Mouse (Mus musculus): ENCODE results near the gene Krtap7-1. TPM values are rescaled to one million over a fixed set of nuclear protein-coding genes. Genes with fewer than 3 reads are reported as not detected.

The Krtap7-1 gene
- not detected in 2 replicates for total RNA-seq (2021)
- long read RNA-seq = 0 reads

DNA sequence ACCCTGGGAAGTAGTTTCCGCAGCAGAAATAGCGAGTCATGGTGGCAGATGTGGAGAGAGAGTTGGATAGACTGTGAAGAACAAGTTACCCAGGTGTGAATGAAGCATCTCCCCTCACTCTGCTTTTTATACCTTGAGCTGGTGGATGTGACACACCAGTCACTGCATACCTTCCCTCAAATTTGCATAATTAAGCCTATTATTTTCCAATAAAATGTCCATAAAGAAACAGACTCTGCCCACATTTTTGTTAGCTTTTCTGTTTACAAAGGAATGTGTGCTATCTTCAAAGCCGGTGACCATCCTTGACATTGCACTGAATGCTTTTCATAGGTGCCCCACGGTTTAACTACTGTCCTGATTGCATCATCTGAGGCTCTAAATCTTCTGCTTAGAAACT lies at the start of gene Krtap7-1:
Krtap7-1 (minus strand) TSS at position 101 of the 400 bp plus-strand sequence.
- DNase-seq = no peak

DNA sequence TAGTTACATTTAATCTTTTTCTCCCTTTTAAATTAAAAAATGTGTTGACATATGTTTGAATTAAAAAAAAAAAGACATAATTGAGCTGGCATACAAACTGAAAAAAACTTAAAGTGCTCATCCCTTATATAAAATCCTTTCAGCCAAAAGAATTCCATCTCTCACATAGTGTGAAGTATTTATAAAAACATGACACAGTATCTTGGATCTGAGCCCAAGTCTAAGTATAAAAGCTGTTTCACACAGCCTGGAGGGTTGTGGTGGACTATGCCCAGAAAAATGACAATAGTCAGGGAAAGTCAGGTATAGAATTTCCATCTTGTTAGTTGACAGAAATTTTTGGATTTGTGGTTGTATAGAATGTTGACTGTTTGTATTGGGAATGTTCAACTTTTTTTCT lies 42.2 kb upstream of the Krtap7-1 start:
- DNase-seq = no peak

DNA sequence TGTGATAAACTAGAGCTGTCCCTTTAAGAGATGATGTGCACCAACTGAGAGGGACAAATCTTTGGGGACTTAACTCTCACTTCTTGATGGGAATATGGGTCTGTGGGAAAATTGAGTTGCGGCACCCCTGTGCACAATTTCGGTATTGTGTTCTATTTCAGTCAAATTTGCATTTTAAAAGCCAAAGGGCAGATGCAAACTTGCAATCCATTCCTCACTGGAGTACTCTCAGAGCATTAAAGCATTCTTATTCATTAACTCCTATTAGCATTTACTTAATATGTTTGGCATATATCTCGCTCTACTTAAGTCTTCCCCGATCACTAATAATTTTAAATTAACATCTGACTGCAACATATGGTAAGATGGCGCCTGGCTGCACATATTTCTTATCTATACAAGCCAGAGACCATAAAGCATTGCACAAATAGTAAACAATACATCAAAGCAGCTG lies 29.9 kb upstream of the Krtap7-1 start:
- DNase-seq = no peak

DNA sequence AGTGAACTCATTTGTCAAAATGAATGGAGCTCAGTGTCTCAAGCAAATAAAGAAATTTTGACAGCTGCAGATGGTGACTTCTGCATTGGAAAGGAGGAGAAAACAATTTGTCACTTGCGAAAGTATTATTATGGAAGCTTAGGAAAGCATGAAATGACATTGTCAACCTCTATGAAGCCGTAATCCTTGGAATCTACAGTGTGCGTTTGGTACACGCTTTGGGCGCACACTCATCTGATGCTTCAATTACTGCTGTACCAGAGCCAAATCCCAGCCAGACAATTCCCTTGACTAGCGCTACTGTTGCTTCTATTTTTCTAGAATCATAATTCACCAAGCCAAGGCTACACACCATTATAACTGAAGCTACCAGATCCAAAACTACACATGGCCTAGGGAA lies 29.2 kb upstream of the Krtap7-1 start:
- no peak for DNase-seq

DNA sequence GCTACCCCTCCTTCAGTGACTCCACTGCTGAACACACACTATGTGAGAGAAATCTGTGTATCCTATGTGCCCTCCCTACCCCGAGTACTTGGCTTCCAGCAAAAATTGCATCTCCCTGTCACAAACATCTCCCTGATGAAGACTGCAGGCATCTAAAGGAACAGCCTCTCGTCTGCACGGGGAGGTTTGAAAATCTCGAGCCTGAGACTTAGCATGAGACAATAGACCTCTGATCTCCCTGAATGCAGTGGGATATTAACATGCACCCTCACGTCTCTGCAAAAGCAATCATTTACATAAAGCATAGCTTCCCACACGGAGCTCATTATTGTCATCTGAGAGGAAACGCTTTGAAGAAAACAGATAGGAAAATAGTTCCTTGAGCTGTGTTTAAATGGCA lies 22.4 kb upstream of the Krtap7-1 start:
- DNase-seq = no peak

DNA sequence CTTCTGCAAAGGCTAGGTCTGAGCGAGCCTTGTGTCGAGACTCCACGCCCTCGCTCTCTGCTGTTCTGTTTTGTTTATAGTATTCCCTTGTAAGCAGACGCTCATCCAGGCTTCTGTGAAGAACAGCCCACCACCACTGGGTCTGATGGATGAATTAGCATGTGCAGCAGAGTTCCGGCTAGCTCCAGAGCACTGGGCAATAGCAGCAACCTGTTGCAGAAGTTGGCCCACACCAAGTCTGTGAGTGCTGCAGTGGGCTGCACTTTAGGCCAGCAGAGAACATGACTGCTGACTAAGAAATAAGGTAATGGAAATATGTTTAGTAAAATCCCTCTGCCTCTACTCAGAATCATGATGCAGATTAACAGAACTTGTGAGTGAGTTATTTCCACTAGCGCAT lies 21.7 kb upstream of the Krtap7-1 start:
- no peak for DNase-seq

DNA sequence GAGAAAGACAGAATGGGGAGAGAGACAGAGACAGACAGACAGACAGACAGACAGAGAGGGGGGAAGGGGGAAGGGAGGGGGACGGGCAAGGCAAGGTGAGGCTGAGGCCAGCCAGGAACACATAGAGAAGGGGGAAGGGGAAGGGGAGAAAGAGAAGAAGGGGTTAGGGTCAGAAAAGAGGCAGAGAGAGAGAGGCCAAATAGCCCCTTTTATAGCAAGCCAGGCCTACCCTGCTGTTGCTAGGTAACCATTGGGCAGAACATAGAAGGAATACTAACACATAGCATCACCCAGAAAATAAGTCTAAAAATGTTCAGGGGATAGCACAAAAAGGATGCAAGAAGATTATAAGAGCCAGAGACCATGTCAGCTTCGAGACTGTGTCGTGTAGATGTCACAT lies 20.3 kb upstream of the Krtap7-1 start:
- no peak for DNase-seq

DNA sequence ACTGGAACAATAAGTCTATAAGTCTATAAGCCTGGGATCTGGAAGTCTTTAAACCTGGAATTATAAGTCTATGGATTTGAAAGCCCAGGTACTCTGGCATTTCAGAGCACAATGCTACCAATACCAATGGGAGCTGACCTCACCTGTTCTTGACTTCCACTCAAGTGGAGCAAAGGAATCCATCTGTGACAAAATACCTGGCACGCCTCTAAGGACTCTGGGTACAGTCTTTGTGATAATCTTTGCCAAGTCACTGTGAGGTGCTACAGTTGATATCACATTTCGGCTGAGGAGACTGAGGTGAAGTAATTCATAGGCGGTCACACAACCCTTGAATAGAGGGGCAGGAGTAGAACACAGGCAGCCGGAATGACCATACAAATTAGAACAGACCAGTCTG lies 12.9 kb upstream of the Krtap7-1 start:
- no peak for DNase-seq

DNA sequence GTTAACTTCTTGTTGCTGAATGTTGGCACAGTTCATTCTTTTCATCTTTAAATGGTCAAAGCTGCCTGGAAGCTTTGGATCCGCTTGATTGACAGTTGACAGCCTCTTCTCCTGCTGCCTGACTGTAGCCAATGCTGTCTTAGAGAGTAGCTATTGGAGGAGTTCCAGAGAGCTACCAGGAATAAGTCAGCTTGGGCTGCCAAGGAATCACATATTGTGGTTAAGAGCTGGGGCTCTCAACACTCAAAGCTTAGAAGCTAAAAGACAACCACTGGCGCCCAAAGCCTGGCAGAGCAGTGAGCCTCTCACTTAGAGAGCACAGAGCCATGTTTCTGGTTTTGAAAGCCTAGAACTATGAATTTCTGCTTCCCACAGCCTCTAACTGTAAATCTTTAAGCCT lies 12.4 kb upstream of the Krtap7-1 start:
- no peak for DNase-seq

DNA sequence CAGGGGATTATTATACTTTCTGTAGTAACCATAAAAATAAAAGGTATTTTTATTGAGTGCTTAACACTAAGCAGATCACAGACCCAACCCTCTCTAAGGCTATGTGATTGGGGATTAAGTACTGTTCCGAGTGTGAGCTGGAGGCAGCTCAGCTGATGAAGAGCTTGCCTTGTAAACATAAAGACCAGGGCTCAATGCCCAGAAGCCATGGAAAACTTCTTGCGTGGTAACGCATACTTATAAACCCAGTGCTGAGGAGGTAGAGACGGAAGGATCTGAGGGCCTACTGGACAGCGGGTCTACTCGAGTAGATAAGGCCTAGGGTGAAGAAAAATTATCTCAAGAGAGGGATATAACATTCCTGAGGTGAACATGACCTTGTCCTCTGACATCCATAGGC lies 12.0 kb upstream of the Krtap7-1 start:
- no peak for DNase-seq

DNA sequence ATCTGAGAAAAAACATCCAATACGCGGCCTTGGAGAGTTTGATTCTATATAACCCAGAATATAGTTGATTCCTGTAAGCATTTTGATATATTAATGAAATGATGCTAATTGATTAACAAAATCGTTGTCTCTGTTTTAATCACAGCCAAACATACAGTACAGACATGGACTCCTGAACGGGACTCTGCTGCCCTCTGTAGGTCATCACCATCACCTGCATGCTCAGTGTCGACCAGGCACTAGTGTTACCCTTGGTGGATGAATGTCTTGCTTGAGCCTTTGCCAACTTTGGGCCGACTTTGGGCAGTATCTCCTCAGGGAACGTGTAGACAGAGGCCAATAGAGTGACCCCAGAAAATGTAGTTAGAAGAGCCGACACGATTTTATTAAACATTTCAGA lies 9.5 kb upstream of the Krtap7-1 start:
- DNase-seq = peak; percentile 52

DNA sequence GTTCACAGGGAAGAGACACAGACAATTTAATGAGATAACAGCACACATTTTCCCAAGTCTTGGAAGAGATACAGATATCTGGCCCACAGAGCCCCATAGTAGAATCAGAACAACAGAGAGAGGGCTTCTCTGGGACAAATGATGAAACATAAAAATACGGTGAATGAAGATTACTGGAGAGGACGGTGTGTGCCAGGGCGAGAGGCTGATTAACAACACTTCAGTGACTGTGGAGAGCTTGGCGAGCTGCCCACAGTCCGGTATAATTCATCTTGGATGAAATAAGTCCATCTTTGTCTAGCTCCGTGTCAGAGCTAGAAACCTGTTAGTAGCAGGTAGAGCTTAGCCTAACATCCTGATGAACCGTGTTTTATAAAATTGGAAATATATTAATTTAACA lies 5.3 kb upstream of the Krtap7-1 start:
- peak; percentile 4 for DNase-seq

DNA sequence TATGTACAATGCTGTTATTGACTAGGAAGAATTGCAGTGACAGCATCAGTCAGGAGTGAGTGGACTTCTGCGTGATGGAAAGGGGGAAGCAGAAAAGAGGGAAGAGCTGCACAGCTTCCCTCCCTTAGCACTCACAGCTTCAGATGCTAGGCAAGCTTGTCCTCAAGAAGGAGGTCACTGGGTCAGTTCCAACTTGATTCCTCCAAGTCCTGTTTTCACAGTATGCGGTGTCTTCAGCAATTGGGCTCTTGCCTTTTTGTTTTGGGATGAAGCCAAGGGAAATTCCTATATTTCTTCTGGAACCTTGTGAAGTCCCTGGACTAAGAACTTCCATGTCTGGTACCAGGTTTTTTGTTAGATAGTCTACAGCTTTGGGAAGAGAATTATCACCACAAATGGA lies 4.6 kb downstream of the Krtap7-1 start:
- DNase-seq = no peak

DNA sequence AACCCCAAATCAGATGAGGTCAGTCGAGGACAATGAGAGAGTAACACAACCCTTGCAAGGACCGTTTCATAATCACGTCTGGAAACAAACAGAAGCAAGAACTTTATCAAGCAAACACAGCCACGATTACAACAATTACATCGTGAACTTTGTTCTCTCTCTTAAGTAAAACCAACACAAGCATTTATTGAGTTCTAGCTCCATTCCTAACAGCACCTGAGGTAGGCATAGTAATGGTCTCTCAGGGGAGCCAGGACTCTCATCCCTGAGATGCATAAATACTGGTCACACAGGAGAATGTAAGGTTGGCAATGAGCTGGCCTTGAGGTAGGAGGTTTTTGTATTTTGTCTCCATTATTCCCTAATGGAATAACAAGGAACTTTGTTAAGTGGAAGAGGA lies 6.3 kb downstream of the Krtap7-1 start:
- DNase-seq = no peak

DNA sequence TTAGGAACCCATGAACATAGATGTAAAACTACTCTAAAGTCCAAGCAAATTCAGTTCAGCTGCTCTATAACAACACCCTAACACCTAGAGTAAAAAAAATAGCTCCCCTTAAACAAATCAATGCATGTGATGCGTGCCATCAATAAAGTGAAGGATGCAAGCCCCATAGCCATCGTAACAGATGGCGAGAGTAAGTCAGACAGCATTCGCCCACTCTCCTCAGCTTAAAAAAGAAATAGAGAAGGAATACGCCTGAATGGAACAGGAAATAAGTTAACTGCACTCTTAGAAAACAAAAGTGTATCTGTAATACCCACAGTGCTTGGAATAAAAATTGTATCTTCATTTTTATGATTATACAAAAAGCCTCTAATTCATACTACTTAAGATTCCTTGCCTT lies 11.1 kb downstream of the Krtap7-1 start:
- DNase-seq = no peak

DNA sequence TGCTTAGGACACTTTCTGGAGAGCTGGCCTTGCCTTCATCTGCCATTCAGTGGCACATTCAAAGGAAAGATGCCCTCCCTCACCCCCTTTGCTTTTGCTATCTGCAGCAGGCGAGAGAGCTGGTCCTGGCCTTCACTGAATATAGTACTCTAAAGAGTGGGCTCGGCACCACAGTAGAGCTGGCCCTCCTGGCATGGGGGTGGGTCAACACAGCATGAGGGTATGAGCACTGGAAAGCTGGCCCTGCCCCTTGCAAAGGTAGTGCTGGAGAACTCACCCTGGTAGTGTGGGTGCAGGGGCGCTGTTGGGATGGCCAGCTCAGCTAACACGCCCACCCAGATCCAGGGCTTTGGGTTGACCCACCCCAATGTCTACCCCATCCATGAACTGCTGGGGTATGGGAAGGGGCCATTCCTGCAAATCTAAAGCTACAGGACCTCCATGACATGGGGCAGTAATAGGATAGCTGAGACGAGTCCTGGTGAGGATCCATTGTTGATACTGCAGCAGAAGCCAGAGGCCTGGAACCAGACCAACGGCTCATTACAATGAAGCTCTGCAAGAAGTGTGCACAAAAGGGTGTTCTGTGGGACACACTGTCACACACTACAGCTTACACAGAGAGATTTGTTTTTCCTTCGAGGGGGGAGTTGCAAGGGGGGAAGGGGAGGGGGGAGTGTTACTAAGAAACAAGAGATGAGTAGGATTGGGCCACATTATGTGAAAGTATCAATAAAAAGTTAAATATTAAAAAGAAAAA lies 12.5 kb downstream of the Krtap7-1 start:
- no peak for DNase-seq

DNA sequence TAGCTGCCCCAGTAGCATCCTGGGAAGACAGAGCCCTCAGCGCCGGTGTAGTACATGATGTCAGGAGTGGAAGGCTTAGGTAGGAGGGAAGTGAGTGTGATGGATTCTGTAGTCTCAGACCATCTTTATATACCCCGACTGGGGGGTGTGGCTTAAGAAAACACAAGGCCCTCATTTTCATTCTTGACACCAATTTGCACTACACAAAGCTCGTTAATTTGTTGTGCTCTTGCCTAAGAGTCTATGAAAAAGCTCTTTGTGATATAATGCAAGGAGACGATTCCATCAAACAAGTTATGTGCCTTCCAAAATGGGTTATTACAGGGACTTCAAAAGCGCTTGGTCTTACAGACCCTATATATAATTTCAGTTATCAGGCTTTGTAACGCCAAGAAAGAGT lies 20.3 kb downstream of the Krtap7-1 start, which contains the start of gene Krtap8-1:
Krtap8-1 (minus strand) TSS at position 101 of the 400 bp plus-strand sequence.
- no peak for DNase-seq

DNA sequence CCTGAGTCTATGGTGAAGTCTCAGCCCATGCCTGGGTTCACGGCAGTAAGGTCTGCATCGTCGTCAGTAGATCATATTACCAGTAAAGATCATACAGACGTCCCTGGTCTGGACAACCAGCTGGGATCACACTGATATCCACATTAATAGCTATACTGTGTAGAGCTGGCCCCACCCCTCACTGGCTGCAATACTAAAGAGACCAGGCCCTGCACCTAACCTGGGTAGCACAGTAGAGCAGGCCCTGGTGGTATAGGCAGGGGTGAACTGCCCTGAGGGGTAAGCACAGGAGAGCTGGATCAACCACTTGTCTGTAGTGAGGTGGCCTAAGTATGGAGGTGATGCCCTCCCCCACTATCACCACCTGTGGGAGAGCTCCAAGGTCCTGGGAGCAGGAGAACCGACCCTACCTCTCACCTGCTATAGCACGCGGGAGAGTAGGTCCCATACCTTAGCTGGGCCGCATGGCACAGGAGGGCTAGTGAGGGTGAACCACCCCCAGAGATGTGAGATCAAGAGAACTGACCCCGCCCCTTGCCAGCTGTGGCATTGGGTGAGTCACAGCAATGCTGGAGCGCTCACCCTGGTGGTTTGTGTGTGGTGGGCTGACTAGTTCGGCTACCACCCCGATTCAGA lies 30.3 kb downstream of the Krtap7-1 start:
- DNase-seq = no peak

DNA sequence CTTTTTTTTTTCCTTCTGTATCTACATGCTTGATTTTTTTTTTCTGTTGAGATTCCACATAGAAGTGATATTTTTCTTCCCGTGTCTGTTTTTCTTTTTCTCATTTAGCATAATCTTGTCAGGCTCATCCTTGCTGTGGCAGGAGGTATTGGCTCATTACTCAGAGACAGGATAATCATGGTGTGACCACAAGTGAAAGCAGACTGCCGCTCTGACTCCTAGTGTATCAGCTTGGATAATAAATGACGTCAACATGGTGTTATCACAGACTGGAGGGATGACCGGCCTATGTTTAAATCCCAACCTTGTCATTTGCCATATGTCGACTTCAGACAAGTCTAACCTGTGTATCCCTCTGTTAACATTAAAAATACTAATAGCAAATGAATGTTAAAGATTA lies 46.9 kb downstream of the Krtap7-1 start:
- no peak for DNase-seq

Other genes with a start within 250 kb of the Krtap7-1 start
- not detected in 2 replicates for gene Krtap21-1, start 104.5 kb downstream of the Krtap7-1 start, total RNA-seq (2021)
- gene Krtap6-2, start 88.2 kb downstream of the Krtap7-1 start, total RNA-seq (2021) = not detected in 2 replicates
- not detected in 2 replicates for gene Krtap8-1, start 20.4 kb downstream of the Krtap7-1 start, total RNA-seq (2021)
- not detected in 2 replicates for gene Krtap11-1, start 62.9 kb upstream of the Krtap7-1 start, total RNA-seq (2021)

All from adrenal gland, postnatal 25 days (tissue).